Mouse (Mus musculus): Measurements from ENCODE around the gene Zfp709. TPM values are rescaled to one million over a fixed set of nuclear protein-coding genes. Genes with fewer than 3 reads are reported as not detected.
A peak's percentile ranks its signal among the peaks of the same experiment; 100 is the strongest.
"Not testable (repeated sequence)": the region's sequence is repeated elsewhere in the genome, so short reads cannot be mapped to it uniquely, and the experiment has no call there.

Zfp709 gene
- 10 to 100 TPM in 2 of 4 experiments, 1 to 10 TPM in 2; 8.2 to 12.4 (median 9.8) TPM for total RNA-seq (2022)

DNA sequence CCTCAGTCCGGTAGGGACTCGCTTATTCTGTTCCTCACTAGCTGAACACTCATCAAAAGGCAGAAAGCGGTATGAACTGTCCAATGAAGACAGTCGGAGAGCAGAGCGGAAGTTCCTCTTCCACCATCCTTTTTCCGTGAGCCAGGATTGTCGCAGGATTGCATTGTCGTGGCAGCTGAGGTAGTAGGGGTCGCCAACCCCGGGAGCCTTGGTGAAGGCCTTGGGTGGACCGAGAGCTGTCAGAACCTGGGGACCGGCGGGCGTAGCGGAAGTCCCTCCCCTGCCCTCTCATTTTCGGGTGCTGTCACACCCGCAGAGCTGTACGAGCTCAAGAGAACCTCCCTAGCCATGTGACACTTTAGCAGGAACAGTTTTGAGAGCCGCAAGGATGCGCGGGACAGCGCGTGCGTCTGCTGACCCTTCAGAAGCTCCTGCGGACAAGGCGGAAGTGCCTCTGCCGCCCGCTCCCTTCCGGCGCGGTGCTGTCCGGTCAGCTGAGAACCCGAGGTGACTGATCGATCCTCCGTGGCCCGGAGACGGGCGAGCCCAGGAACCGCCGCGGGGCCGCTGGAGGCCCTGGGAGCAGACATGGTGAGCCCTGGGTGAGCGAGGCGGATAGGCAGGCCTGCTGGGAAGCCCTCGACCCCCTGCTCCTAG, at the start of gene Zfp709:
TSS of gene Zfp709 (plus strand) at position 402 of the 657 bp plus-strand sequence.
- peak; percentile 60 to 64 for DNase-seq (ENCODE audit: low spot score in 2 of 2)

DNA sequence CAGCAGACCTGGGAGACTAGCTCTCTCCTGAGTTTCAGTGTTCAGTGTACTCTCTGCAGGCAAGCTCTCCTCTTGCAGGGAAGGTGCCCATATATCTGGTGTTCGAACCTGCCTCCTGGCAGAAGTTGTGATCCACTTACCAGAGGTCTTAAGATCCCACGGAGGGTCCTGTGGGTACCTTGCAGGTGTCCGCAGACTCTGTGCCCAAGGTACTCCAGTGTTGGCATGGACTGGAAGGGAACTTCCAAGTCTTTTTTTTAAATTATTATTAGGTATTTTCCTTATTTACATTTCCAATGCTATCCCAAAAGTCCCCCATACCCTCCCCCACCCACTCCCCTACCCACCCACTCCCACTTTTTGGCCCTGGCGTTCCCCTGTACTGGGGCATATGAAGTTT, 43.6 kb upstream of the Zfp709 start:
- DNase-seq (ENCODE audit: low spot score in 2 of 2): not testable (repeated sequence)

DNA sequence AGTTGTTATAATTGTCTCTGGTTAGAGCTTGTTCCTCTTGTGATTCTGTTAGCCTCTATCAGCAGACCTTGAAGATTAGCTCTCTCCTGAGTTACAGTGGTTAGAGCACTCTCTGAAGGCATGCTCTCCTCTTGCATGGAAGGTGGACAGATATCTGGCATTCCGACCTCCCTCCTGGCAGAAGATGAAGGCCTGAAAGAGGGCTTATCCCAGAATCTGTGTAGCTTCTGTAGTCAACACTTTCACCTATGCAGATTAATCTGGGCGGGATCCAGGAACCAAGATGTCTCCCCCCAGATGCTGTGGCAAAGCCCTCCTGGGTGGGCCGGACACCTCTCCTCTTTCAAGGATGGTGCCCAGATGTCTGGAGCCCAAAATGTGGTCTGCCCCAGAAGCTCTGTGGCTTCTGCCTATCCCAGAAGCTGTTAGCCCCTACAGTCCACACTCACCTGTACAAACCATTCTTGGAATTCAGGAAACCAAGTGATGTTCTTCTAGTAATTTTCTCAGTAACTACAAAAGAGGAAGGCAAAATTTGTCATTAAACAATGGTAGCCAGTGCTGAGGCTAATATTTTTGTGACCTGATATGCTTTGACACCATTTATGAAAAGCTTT, 40.5 kb upstream of the Zfp709 start:
- not testable (repeated sequence) for DNase-seq (ENCODE audit: low spot score in 2 of 2)

DNA sequence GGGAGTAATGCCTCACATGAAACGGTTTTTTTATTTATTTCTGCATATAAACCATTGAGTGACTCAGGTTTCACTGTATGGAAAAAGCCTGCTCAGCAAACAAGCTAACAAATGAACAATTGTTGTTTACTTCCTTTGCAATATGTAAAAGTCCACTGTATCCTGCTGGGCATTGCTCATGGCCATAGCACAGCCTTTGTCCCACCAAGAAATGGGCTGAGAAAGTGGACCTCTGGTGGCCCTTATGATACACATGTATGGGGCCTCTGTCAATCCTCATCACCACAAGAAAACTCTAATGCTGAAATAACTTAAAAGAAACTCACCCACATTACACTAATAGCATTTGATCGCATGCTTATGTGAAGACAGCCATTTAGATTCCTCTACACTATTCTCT, 39.3 kb upstream of the Zfp709 start:
- not testable (repeated sequence) for DNase-seq (ENCODE audit: low spot score in 2 of 2)

DNA sequence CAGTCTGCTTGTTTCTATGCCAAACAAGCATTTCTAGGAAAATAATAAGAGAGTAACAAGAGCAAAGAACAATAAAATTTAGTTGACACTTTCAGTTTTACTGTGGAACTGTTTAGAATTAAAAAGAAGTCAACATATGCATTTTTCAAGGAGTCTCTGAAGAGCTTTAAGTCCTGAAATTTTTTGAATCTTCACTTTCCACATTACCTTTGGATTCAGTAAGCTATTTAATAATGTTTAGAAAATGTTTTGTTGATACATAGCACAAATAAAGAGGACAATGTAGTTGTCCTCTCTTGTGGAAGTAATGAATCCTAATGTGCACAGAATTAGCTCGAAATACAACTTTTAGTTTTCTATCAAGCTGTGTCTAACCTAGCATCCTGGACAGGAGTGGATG, 37.4 kb upstream of the Zfp709 start:
- DNase-seq (ENCODE audit: low spot score in 2 of 2): not testable (repeated sequence)

DNA sequence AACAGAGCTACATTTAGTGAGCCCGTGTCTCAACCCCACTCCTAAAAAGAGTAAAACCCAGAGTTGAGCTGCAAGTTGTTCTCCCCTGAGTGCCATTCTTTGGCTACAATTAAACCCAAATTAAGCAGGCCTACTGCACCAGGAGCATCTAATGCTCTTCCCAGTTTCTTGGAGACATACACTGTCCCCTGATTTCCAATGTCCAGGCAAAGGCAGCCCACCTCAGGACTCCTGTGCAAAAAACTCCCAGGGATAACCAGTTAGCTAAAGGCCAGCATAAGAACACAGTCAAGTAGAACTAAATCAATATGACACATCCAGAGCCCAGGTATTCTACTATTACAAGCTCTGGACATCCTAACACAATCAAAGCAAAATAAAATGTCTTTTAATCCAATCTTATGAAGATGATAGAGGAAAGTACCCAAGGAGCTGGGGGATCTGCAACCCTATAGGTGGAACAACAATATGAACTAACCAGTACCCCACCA, 35.8 kb upstream of the Zfp709 start:
- not testable (repeated sequence) for DNase-seq (ENCODE audit: low spot score in 2 of 2)

DNA sequence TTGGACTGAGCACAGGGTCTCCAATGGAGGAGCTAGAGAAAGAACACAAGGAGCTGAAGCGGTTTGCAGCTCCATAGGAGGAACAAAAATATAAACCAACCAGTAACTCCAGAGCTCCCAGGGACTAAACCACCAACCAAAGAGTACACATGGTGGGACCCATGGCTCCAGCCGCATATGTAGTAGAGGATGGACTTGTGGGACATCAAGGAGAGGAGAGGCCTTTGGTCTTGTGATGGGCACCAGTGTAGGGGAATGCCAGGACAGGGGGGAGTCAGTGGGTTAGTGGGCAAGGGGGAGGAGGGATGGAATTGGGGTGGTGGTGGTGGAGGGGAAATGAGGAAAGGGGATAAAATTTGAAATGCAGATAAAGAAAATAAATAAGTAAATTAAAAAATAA, 35.1 kb upstream of the Zfp709 start:
- DNase-seq (ENCODE audit: low spot score in 2 of 2): not testable (repeated sequence)

DNA sequence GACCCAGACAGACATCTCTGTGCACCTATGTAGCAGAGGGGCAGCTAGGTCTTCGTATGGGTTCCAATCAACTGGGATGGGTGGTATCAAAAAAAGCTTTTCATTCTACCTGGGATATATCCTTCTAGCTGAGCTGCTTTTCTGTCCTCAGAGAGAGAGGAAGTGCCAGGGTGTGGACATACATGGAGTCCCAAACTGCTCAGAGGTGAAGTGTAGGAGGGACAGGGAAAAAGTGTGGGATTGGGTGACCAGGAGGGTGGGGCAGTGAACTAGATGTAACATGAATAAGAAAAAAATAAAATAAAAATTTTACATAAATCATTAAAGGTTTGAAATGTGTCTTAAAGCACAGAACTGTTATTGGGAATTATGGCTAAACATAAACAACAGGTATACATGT, 30.8 kb upstream of the Zfp709 start:
- DNase-seq (ENCODE audit: low spot score in 2 of 2): not testable (repeated sequence)

DNA sequence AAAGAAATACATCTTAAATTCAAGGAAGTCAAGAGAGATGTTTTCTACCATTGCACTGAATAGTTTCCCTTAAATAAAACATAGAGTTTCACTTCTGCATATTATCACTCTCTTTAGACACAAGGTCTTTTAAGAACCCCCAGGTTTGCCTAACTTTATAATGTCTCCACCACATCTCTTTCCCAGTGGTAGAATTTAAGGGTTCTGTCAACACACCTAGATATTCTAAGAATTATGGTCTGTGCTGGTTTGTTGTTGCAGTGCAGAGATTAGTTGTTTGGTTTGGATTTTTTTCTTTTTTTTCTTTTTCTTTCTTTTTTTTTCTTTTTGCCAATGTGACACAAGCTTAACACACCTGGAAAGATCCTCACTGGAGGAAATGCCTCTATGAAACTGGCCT, 28.5 kb upstream of the Zfp709 start:
- DNase-seq (ENCODE audit: low spot score in 2 of 2): not testable (repeated sequence)

DNA sequence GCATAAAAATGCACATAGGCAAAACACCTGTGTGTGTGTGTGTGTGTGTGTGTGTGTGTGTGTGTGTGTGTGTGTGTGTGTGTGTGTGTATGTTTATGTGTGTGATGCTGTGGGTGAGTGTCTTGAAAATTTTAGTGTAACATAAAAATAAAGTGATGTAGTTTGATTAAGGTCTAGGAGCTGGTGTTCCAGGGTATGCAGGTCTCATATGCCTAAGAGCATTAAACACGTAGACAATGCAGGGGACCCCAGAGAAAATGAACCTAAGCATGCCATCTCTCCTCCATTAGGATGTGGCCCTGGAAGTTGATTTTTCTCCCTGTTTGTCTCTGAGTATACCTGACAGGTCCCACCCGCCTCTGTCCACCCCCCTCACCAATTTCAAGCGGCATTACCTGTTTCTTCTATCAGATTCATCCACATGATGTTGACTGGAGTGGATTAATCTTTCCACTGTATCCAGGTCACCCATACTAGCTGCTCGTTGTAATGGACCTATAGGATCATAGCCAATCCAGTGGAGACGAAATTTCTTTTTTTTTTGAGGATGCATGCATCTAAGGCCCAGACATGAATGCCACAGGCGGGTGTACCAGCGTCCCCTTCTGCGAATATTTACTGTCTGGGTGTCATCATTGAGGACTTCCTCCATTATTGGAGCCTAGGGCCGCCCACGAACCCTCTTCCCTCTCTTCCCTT, 25.0 kb upstream of the Zfp709 start:
- DNase-seq (ENCODE audit: low spot score in 2 of 2): not testable (repeated sequence)

DNA sequence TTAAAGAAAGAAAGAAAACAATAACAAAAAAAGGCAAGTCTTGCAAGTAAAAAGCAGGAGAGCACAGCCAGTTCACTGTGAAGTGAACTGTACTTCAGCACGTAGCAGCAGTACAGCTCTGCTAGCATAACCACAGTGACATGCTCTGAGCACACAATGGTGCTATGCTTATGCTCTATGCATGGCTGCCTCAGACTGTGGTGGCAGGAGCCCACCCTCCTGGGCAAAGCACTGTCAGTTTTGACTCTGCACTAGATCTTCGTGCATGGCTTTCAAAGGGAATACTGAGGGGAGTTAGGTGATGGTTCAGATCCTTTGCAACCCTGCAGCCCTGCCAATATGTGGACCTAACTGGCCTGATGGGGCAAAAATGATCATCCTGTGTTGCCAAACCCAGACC, 24.5 kb upstream of the Zfp709 start:
- DNase-seq (ENCODE audit: low spot score in 2 of 2): not testable (repeated sequence)

DNA sequence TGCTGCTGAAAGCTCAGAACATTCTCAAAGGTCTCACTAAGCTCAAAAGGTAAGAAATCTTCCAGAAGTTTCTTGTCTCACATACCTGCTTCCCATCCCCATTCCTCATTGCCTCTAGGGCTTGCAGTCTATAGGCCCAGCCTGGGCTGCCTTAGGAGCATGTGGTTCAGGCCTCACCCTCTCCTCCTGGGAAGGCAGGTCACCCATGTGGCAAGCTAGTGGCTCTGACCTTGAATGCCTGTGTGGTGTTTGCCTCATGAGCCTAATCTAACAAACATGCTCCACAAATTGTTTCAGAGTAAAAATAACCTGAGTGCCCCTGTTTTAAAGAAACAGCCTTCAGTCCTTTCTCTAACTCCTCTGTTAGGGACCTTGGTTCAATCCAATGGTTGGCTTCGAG, 20.3 kb upstream of the Zfp709 start:
- DNase-seq (ENCODE audit: low spot score in 2 of 2): not testable (repeated sequence)

DNA sequence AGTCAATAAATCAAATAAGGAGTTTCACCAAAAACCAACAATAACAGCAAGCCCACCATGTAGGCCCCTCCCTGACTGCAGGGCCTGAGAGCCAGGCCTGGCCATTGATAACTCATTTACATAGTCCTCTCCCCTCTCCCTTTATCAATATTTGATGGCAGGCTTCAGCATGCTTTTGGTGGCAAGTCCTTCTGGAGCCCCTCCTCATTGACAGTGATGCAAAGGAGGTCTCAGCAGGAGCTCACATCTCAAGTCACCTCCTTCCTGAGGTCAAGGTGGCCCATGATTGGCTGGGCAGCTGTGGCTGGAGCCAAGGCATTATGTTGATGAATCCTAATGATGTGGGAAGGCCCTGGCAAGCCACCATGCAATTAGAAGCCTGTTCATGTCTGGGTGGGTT, 19.8 kb upstream of the Zfp709 start:
- DNase-seq (ENCODE audit: low spot score in 2 of 2): not testable (repeated sequence)

DNA sequence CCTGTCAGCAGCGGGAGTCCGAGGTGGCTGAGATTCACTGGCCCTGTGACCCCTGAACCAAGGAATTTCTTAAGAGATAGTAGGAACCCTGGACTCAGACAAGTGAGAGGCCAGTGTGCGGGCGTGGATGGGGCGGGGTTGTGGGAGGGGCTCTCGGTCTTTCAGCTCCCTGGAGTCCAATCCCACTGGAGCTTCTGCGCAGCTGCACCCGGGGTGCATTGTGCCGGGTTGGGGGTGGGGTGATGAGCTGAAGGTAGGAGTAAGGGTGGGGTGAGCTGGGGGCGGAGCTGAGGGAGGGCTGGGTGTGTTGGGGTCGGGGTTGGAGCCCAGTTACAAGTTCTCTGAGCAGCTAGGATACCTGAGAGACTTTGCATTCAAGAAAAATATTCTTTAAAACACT, 18.8 kb downstream of the Zfp709 start:
- DNase-seq (ENCODE audit: low spot score in 2 of 2): not testable (repeated sequence)

DNA sequence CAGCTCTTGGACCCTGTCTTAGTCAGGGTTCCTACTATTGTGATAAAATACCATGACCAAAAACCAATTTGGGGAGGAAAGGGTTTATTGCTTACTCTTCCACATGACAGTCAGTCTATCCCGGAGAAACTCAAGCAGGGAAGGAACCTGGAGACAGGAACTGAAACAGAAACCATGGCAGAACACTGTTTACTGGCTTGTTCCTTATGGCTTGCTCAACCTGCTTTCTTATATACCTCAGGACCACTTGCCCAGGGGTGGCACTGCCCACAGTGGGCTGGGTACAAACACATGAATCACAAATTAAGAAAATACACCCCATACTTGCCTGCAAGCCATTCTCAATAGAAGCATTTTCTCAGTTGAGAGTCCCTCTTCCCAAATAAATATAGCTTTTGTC, 21.3 kb downstream of the Zfp709 start:
- not testable (repeated sequence) for DNase-seq (ENCODE audit: low spot score in 2 of 2)

DNA sequence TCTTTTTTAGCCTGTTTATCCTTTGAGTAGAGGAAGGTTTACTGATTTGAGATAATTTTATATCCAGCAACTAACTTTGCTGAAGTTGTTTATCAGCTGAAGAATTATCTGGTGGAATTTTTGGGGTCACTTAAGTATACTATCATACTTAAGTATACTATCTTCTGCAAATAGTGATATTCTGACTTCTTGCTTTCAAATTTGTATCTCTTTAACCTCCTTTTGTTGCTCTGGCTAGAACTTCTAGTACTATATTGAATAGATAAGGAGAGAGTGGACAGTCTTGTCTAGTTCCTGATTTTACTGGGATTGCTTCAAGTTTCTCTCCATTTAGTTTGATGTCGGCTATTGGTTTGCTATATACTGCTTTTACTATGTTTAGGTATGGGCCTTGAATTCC, 25.0 kb downstream of the Zfp709 start:
- DNase-seq (ENCODE audit: low spot score in 2 of 2): no peak

DNA sequence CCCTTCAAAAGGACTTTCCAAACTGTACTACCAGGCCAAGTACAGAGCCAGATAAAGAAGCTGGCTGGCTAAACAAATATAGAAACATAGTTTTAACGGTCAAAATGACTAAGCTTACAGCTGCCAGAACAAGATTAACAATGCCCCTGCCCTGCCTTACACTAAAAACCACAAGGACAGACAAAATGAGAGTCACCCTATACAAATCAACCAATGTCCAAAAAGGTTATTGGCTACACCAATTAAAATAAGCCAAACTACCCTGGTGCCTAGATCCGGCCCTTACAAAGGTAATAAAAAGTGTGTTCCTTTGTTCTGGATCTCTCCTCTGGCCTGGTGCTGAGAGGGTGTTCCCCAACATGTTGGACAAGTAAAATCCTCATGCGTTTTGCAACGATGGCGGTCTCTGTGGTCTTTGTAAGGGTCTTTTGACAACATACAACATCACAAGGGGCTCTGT, 26.0 kb downstream of the Zfp709 start:
- no peak for DNase-seq (ENCODE audit: low spot score in 2 of 2)

DNA sequence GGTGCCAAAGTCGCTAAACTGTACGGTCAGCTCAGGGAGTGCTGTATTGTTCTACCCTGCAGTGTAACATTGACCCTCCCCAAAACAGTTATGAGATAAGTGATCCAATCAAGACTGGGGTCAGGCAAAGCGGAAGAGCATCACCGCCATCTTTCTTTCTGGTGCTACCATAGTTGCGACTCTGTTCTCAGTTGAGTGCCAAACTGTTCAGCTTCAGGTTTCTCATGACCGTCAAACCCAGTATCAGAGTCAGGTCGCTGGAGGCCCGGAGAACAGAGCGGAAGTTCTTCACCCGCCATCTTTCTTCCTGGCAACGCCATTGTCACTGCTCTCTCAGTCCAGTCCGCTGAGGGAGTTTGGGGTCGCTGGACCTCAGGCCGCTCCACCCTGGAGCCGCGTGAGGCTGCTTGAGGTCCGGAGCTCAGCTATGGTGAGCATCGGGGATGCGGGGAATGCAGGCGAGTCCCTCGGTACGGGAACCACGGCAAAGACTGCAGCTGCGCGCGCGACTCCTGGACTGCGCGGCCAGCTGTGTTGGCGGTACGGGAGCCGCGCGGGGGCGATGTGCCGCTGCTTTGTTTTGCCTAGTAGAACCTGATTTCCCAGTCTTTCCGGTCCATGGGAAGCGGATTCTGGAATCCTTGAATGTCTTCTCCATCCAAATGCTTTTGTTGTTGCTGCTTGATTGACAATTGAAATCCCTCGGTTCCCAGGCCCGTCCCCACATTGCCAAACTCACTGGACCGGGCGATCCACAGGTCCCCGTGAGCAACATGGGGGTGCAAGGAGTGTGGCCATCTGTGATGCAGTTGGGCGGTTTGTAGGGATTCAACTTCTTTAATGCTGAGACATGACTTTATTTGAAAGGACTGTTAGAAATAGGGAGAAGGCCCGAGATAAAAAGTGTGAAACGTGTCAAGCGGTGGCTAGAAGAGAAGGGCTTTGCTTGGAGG, 26.8 kb downstream of the Zfp709 start, which contains the start of the genes Zfp882 and Zfp617:
TSS of gene Zfp882 (plus strand) at position 300 of the 953 bp plus-strand sequence.
TSS of gene Zfp617 (plus strand) at position 327 of the 953 bp plus-strand sequence.
- peak; percentile 89 to 90 for DNase-seq (ENCODE audit: low spot score in 2 of 2)

DNA sequence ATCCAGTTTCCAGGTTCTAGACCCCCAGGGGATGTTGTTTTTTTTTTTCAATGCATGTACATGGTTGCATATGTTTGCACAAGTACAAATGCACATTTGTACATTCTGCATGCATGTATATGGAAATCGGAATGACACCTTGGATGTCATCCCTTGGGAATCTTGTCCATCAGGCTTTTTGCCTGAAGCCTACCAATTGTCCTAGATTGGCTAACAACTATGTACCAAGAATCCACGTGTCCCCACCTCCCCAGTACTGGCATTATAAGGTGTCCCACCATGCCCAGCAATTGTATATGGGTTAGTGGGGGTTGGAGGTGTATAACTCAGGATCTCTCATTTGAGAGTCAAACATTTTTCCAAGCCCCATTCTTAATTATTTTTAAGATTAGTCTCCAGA, 30.5 kb downstream of the Zfp709 start:
- no peak for DNase-seq (ENCODE audit: low spot score in 2 of 2)

DNA sequence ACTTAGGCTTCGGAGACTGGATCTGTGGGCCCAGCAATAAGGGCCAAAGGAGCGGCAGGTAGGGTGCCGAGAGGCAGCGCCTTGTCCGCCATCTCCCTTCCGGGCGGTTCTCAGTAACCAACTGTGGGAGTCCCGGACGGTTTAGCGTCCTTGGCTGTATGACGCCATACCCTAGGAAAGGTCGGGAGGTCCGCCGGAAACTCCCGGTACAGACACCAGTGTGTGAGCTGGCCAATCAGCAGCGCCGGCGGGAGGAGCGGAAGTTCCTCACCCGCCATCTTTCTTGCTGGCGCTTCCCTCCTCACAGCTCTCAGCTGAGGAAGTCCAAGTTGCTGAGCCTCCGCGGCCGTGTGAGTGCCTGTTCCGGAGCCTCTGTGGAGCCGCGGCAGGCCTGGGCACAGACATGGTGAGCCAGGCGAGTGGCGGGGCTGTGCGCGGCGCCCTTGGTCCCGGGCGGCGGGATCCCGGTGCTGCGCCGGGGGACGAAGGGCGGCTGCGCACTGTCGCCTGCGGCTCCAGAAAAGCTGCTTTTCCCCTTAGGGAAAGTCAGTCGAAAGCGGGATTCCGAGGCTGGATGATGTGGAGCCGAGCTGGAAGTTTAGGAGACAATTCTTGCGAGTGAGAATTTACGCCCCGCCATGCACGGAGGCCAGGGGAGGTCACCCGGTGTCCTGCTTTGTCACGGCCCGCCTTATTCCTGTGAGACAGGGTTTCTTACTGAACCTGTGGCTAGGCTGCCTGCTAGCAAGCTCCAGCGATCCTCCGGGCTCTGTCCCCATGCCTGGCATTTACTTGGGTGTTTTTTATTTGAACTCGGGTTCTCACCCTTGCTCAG, 41.0 kb downstream of the Zfp709 start:
- peak; percentile 95 for DNase-seq (ENCODE audit: low spot score in 2 of 2)
